Mouse (Mus musculus) heart, embryonic 10.5 days (tissue): Measurements from ENCODE around the gene Cyp4x1. TPM values are rescaled to one million over a fixed set of nuclear protein-coding genes. Genes with fewer than 3 reads are reported as not detected.
"Not testable (repeated sequence)": the region's sequence is repeated elsewhere in the genome, so short reads cannot be mapped to it uniquely, and the experiment has no call there.

ENCODE experiments used
- DNase-seq: peaks from one replicate; pipeline ENCODE4 v3.0.0-alpha.2; 2017; ENCODE audit warnings: low spot score
- H3K27ac ChIP-seq: fragments of 300-500 bp; sonication (generic); 2 replicates; pipeline ENCODE4 v1.5.1; 2016; ENCODE audit warnings: mild to moderate bottlenecking
- H3K27me3 ChIP-seq: fragments of 300-500 bp; sonication (generic); 2 replicates; pipeline ENCODE4 v1.6.1; 2016; ENCODE audit warnings: mild to moderate bottlenecking; ENCODE audit not compliant: poor library complexity, insufficient read depth, severe bottlenecking
- H3K36me3 ChIP-seq: fragments of 300-500 bp; sonication (generic); 2 replicates; pipeline ENCODE4 v1.6.1; 2016; ENCODE audit warnings: mild to moderate bottlenecking, moderate library complexity
- H3K4me1 ChIP-seq: fragments of 300-500 bp; sonication (generic); 2 replicates; pipeline ENCODE4 v1.6.1; 2016; ENCODE audit warnings: mild to moderate bottlenecking
- H3K4me3 ChIP-seq: fragments of 300-500 bp; sonication (generic); 2 replicates; pipeline ENCODE4 v1.5.1; 2016; ENCODE audit warnings: mild to moderate bottlenecking, moderate library complexity
- H3K9me3 ChIP-seq: fragments of 300-500 bp; sonication (generic); 2 replicates; pipeline ENCODE4 v1.6.1; 2016; ENCODE audit warnings: mild to moderate bottlenecking, moderate library complexity
- WGBS: fragments of 180-500 bp; shearing (Covaris S2); methylation state at CpG from one replicate; pipeline ENCODE4 v1.1.7; 2016; 5-methylcytosine and 5-hydroxymethylcytosine counted together
- polyA plus RNA-seq: library from polyadenylated mRNA; unstranded; fragments of >200 nt; fragmentation: Nextera tagmentation; extraction: Ambion mirVana; gene quantifications from 2 replicates; pipeline ENCODE4 v1.2.1, GENCODE M21; 2016

Cyp4x1 gene
- 0.10 and 0.21 TPM in 2 replicates for polyA plus RNA-seq

- H3K27ac ChIP-seq = no peak within 1 kb of the TSS
- 2% methylated on average over 29 of the region's 29 CpGs for WGBS
- DNase-seq = no peak
- no peaks in the 10 kb centered on the region for H3K36me3 ChIP-seq
- peaks cover 17% of the 10 kb centered on the region for H3K27me3 ChIP-seq
- H3K9me3 ChIP-seq = no peaks in the 10 kb centered on the region
- peak within 1 kb of the TSS; percentile 54 for H3K4me3 ChIP-seq
- H3K4me1 ChIP-seq = peaks cover 13% of the 10 kb centered on the region
Observed at GRCm38 (mm10) chr4:115133621-115134295, at the start of gene Cyp4x1. Gene Cyp4x1, minus strand, starts transcription at chr4:115134281.

- not testable (repeated sequence) for H3K4me1 ChIP-seq, H3K36me3 ChIP-seq, H3K9me3 ChIP-seq, H3K27ac ChIP-seq, H3K27me3 ChIP-seq, DNase-seq, H3K4me3 ChIP-seq
Observed at GRCm38 (mm10) chr4:115176201-115176600, 42.1 kb upstream of the Cyp4x1 start.

GRCm38 (mm10) chr4:115174694-115175353, 40.7 kb upstream of the Cyp4x1 start:
- Histone ChIP-seq H3K36me3 (no peaks in the 10 kb centered on the region), H3K9me3 (no peaks in the 10 kb centered on the region), H3K4me3 (no peak overlapping the region), H3K27ac (no peak overlapping the region), H3K4me1 (no peaks in the 10 kb centered on the region), H3K27me3 (no peaks in the 10 kb centered on the region)
- DNase-seq = no peak
- 45% methylated on average over 1 of the region's 1 CpGs for WGBS

GRCm38 (mm10) chr4:115158963-115159362, 24.9 kb upstream of the Cyp4x1 start:
- not testable (repeated sequence) for DNase-seq, H3K9me3 ChIP-seq, H3K4me1 ChIP-seq, H3K4me3 ChIP-seq, H3K27ac ChIP-seq, H3K27me3 ChIP-seq, H3K36me3 ChIP-seq
- 79% methylated on average over 3 of the region's 3 CpGs for WGBS

GRCm38 (mm10) chr4:115154723-115155122, 20.6 kb upstream of the Cyp4x1 start:
- Histone ChIP-seq H3K9me3 (no peaks in the 10 kb centered on the region), H3K4me3 (no peak overlapping the region), H3K27me3 (no peaks in the 10 kb centered on the region), H3K4me1 (no peaks in the 10 kb centered on the region), H3K36me3 (no peaks in the 10 kb centered on the region), H3K27ac (no peak overlapping the region)
- 93% methylated on average over 2 of the region's 2 CpGs for WGBS
- no peak for DNase-seq

GRCm38 (mm10) chr4:115134296-115134630, 182 bp upstream of the Cyp4x1 start:
- Histone ChIP-seq H3K36me3 (no peaks in the 10 kb centered on the region), H3K9me3 (no peaks in the 10 kb centered on the region), H3K27ac (no peak overlapping the region), H3K27me3 (peaks cover 17% of the 10 kb centered on the region), H3K4me3 (peak overlapping the region; percentile 54; the same call in 1 of the 2 replicates), H3K4me1 (peaks cover 13% of the 10 kb centered on the region)
- DNase-seq = no peak
- 22% methylated on average over 7 of the region's 7 CpGs for WGBS

GRCm38 (mm10) chr4:115133085-115133484, 996 bp downstream of the Cyp4x1 start:
- no peaks in the 10 kb centered on the region for H3K36me3 ChIP-seq
- WGBS = 3% methylated on average over 5 of the region's 5 CpGs
- H3K9me3 ChIP-seq = no peaks in the 10 kb centered on the region
- peaks cover 17% of the 10 kb centered on the region for H3K27me3 ChIP-seq
- no peak for DNase-seq
- peaks cover 13% of the 10 kb centered on the region for H3K4me1 ChIP-seq
- peak overlapping the region; percentile 54 for H3K4me3 ChIP-seq
- H3K27ac ChIP-seq = no peak overlapping the region

- H3K4me3 ChIP-seq = no peak overlapping the region
- no peak overlapping the region for H3K27ac ChIP-seq
- H3K9me3 ChIP-seq = no peaks in the 10 kb centered on the region
- no peaks in the 10 kb centered on the region for H3K27me3 ChIP-seq
- DNase-seq = no peak
- H3K4me1 ChIP-seq = no peaks in the 10 kb centered on the region
- no peaks in the 10 kb centered on the region for H3K36me3 ChIP-seq
Observed at GRCm38 (mm10) chr4:115124713-115125112, 9.4 kb downstream of the Cyp4x1 start.

GRCm38 (mm10) chr4:115123507-115123906, 10.6 kb downstream of the Cyp4x1 start:
- DNase-seq = no peak
- Histone ChIP-seq H3K9me3 (no peaks in the 10 kb centered on the region), H3K4me3 (no peak overlapping the region), H3K36me3 (no peaks in the 10 kb centered on the region), H3K27ac (no peak overlapping the region), H3K27me3 (no peaks in the 10 kb centered on the region), H3K4me1 (no peaks in the 10 kb centered on the region)
- WGBS = 58% methylated on average over 2 of the region's 2 CpGs

GRCm38 (mm10) chr4:115121608-115122007, 12.5 kb downstream of the Cyp4x1 start:
- Histone ChIP-seq H3K27me3 (no peaks in the 10 kb centered on the region), H3K4me3 (no peak overlapping the region), H3K9me3 (no peaks in the 10 kb centered on the region), H3K4me1 (no peaks in the 10 kb centered on the region), H3K27ac (no peak overlapping the region), H3K36me3 (no peaks in the 10 kb centered on the region)
- no peak for DNase-seq
- 76% methylated on average over 5 of the region's 5 CpGs for WGBS

GRCm38 (mm10) chr4:115121162-115121561, 12.9 kb downstream of the Cyp4x1 start:
- DNase-seq = no peak
- H3K27me3 ChIP-seq = no peaks in the 10 kb centered on the region
- no peaks in the 10 kb centered on the region for H3K36me3 ChIP-seq
- 60% methylated on average over 2 of the region's 2 CpGs for WGBS
- H3K27ac ChIP-seq = no peak overlapping the region
- H3K4me1 ChIP-seq = no peaks in the 10 kb centered on the region
- no peak overlapping the region for H3K4me3 ChIP-seq
- H3K9me3 ChIP-seq = no peaks in the 10 kb centered on the region

GRCm38 (mm10) chr4:115119642-115120041, 14.4 kb downstream of the Cyp4x1 start:
- 80% methylated on average over 3 of the region's 3 CpGs for WGBS
- DNase-seq = no peak

GRCm38 (mm10) chr4:115113266-115113665, 20.8 kb downstream of the Cyp4x1 start:
- H3K36me3 ChIP-seq = no peaks in the 10 kb centered on the region
- H3K4me1 ChIP-seq = no peaks in the 10 kb centered on the region
- no peak overlapping the region for H3K4me3 ChIP-seq
- no peaks in the 10 kb centered on the region for H3K9me3 ChIP-seq
- no peak overlapping the region for H3K27ac ChIP-seq
- no peak for DNase-seq
- 19% methylated on average over 5 of the region's 5 CpGs for WGBS
- no peaks in the 10 kb centered on the region for H3K27me3 ChIP-seq

More at GRCm38 (mm10) chr4:115119642-115120041, 14.4 kb downstream of the Cyp4x1 start:
- Histone ChIP-seq H3K9me3 (no peaks in the 10 kb centered on the region), H3K36me3 (no peaks in the 10 kb centered on the region), H3K4me1 (no peaks in the 10 kb centered on the region), H3K4me3 (no peak overlapping the region), H3K27me3 (no peaks in the 10 kb centered on the region), H3K27ac (no peak overlapping the region)
